Mouse (Mus musculus) bone marrow macrophage, adult 2 months (primary cell): ENCODE measurements around the gene Acvrl1. TPM values are rescaled to one million over a fixed set of nuclear protein-coding genes. Genes with fewer than 3 reads are reported as not detected.
A peak's percentile ranks its signal among the peaks of the same experiment; 100 is the strongest.

ENCODE experiments used
- H3K27ac ChIP-seq: 2 replicates; pipeline ENCODE4 v1.5.1; 2012; ENCODE audit warnings: low read depth, low read length; ENCODE audit not compliant: insufficient read depth
- H3K4me1 ChIP-seq: 2 replicates; pipeline ENCODE4 v1.6.1; 2012; ENCODE audit warnings: low read length; ENCODE audit not compliant: control insufficient read depth, insufficient read depth
- H3K4me3 ChIP-seq: 2 replicates; pipeline ENCODE4 v1.5.1; 2012; ENCODE audit warnings: mild to moderate bottlenecking, low read length, moderate library complexity; ENCODE audit not compliant: insufficient read depth
- CTCF ChIP-seq: IDR thresholded peaks from 2 replicates; pipeline ENCODE4 v1.5.1; 2012; ENCODE audit warnings: low read depth, mild to moderate bottlenecking, low read length, moderate library complexity
- POLR2A ChIP-seq: IDR thresholded peaks from 2 replicates; pipeline ENCODE4 v1.6.1; 2012; ENCODE audit warnings: mild to moderate bottlenecking, low read depth, low read length, borderline replicate concordance
- polyA plus RNA-seq: library from polyadenylated mRNA; stranded (reverse); fragments of >200 nt; gene quantifications from 2 replicates; pipeline ENCODE4 v1.2.4, GENCODE M21; 2012; ENCODE audit not compliant: missing spikeins, insufficient read depth, insufficient read length

Gene Acvrl1
- polyA plus RNA-seq, 1 experiment, result 29.8 TPM

- Histone ChIP-seq H3K4me1 (peaks cover 19% of the 10 kb centered on the region), H3K27ac (no peak overlapping the region), H3K4me3 (no peak overlapping the region)
- TF ChIP-seq CTCF (no peak), POLR2A (no peak)
Observed at GRCm38 (mm10) chr15:101092121-101092828, 36.0 kb upstream of the Acvrl1 start.

GRCm38 (mm10) chr15:101092829-101093648 is 35.3 kb upstream of the Acvrl1 start:
- Histone ChIP-seq H3K27ac (no peak overlapping the region), H3K4me1 (peaks cover 13% of the 10 kb centered on the region), H3K4me3 (no peak overlapping the region)
- TF ChIP-seq CTCF (no peak), POLR2A (no peak)

GRCm38 (mm10) chr15:101093988-101094387 is 34.3 kb upstream of the Acvrl1 start:
- TF ChIP-seq CTCF (no peak), POLR2A (no peak)
- H3K4me1 ChIP-seq, result peaks cover 16% of the 10 kb centered on the region
- H3K4me3 ChIP-seq, result no peak overlapping the region
- H3K27ac ChIP-seq, result no peak overlapping the region

GRCm38 (mm10) chr15:101094979-101095378 is 33.3 kb upstream of the Acvrl1 start:
- Histone ChIP-seq H3K4me1 (peaks cover 16% of the 10 kb centered on the region), H3K27ac (no peak overlapping the region), H3K4me3 (no peak overlapping the region)
- no peak for TF ChIP-seq CTCF
- no peak for TF ChIP-seq POLR2A

- Histone ChIP-seq H3K4me1 (peaks cover 16% of the 10 kb centered on the region), H3K4me3 (no peak overlapping the region), H3K27ac (no peak overlapping the region)
- TF ChIP-seq CTCF, result no peak
- TF ChIP-seq POLR2A, result no peak
Observed at GRCm38 (mm10) chr15:101095392-101095791, 32.9 kb upstream of the Acvrl1 start.

GRCm38 (mm10) chr15:101097985-101098651 is 30.2 kb upstream of the Acvrl1 start:
- Histone ChIP-seq H3K4me1 (peaks cover 9% of the 10 kb centered on the region), H3K27ac (no peak overlapping the region), H3K4me3 (no peak overlapping the region)
- TF ChIP-seq POLR2A (no peak), CTCF (no peak)

- no peak for TF ChIP-seq CTCF
- no peak for TF ChIP-seq POLR2A
Observed at GRCm38 (mm10) chr15:101100996-101101395, 27.3 kb upstream of the Acvrl1 start.

GRCm38 (mm10) chr15:101103605-101104304 is 24.6 kb upstream of the Acvrl1 start:
- TF ChIP-seq CTCF (no peak), POLR2A (no peak)

More at GRCm38 (mm10) chr15:101100996-101101395, 27.3 kb upstream of the Acvrl1 start:
- Histone ChIP-seq H3K27ac (no peak overlapping the region), H3K4me1 (peaks cover 5% of the 10 kb centered on the region), H3K4me3 (no peak overlapping the region)

GRCm38 (mm10) chr15:101105496-101105994 is 22.8 kb upstream of the Acvrl1 start:
- Histone ChIP-seq H3K4me1 (no peaks in the 10 kb centered on the region), H3K4me3 (0 out of 2 replicates have a peak overlapping the region, but pooled peaks have one; percentile 17), H3K27ac (no peak overlapping the region)
- TF ChIP-seq POLR2A (no peak), CTCF (peak; percentile 96)

More at GRCm38 (mm10) chr15:101103605-101104304, 24.6 kb upstream of the Acvrl1 start:
- Histone ChIP-seq H3K4me1 (no peaks in the 10 kb centered on the region), H3K27ac (no peak overlapping the region), H3K4me3 (no peak overlapping the region)
